Mouse (Mus musculus): ENCODE results near the gene Nkain1.

Gene Nkain1

GRCm38 (mm10) chr4:130549189-130549588 is 24.8 kb downstream of the Nkain1 start:
- no peak for DNase-seq

- no peak for DNase-seq
Measured at GRCm38 (mm10) chr4:130546798-130547562, 27.0 kb downstream of the Nkain1 start.

GRCm38 (mm10) chr4:130544392-130544791 is 29.6 kb downstream of the Nkain1 start:
- DNase-seq: no peak

- no peak for DNase-seq
Measured at GRCm38 (mm10) chr4:130543121-130543520, 30.9 kb downstream of the Nkain1 start.

- no peak for DNase-seq
Measured at GRCm38 (mm10) chr4:130540831-130541230, 33.1 kb downstream of the Nkain1 start.

- DNase-seq: no peak
Measured at GRCm38 (mm10) chr4:130539706-130540105, 34.3 kb downstream of the Nkain1 start.

- DNase-seq: no peak
Measured at GRCm38 (mm10) chr4:130539053-130539452, 34.9 kb downstream of the Nkain1 start.

- DNase-seq: no peak
Measured at GRCm38 (mm10) chr4:130537371-130537770, 36.6 kb downstream of the Nkain1 start.

- DNase-seq: no peak
Measured at GRCm38 (mm10) chr4:130535789-130536188, 38.2 kb downstream of the Nkain1 start.

GRCm38 (mm10) chr4:130533975-130534374 is 40.0 kb downstream of the Nkain1 start:
- peak; percentile 86 for DNase-seq

GRCm38 (mm10) chr4:130532347-130532746 is 41.6 kb downstream of the Nkain1 start:
- no peak for DNase-seq

GRCm38 (mm10) chr4:130531645-130532280 is 42.2 kb downstream of the Nkain1 start:
- DNase-seq: peak; percentile 84

GRCm38 (mm10) chr4:130527804-130528203 is 46.2 kb downstream of the Nkain1 start:
- DNase-seq: no peak

- no peak for DNase-seq
Measured at GRCm38 (mm10) chr4:130525041-130525440, 48.9 kb downstream of the Nkain1 start.

- no peak for DNase-seq
Measured at GRCm38 (mm10) chr4:130521466-130521865, 52.5 kb downstream of the Nkain1 start.

- no peak for DNase-seq
Measured at GRCm38 (mm10) chr4:130520482-130520851, 53.5 kb downstream of the Nkain1 start.

GRCm38 (mm10) chr4:130519567-130520481 is 54.1 kb downstream of the Nkain1 start:
- peak; percentile 88 for DNase-seq

GRCm38 (mm10) chr4:130516490-130516889 is 57.5 kb downstream of the Nkain1 start:
- no peak for DNase-seq

Data from right cerebral cortex, postnatal 14 days (tissue).